Mouse (Mus musculus): ENCODE data around the gene Osm. TPM values are rescaled to one million over a fixed set of nuclear protein-coding genes. Genes with fewer than 3 reads are reported as not detected.
A peak's percentile ranks its signal among the peaks of the same experiment; 100 is the strongest.

Osm gene
- 2.2 and 5.1 TPM in 2 replicates for polyA plus RNA-seq (2011; ENCODE audit: insufficient read depth, insufficient read length, low replicate concordance, missing spikeins)

- WGBS: 12% methylated on average over 16 of the region's 16 CpGs
- H3K4me1 ChIP-seq (ENCODE audit: control insufficient read depth, insufficient read depth, low read length): peaks cover 7% of the 10 kb centered on the region; the same call in 1 of the 2 replicates
Measured at GRCm38 (mm10) chr11:4235665-4236545, at the start of gene Osm. Osm (plus strand) TSS chr11:4236420.

GRCm38 (mm10) chr11:4186486-4187317 lies 49.5 kb upstream of the Osm start, which contains the start of gene Tbc1d10a:
Tbc1d10a (plus strand) TSS chr11:4186789.
- under 1% methylated on average over 71 of the region's 71 CpGs for WGBS
- H3K4me1 ChIP-seq (ENCODE audit: control insufficient read depth, insufficient read depth, low read length): no peaks in the 10 kb centered on the region; the same call in 1 of the 2 replicates
- peak within 1 kb of the TSS; percentile 76 for H3K4me3 ChIP-seq (replicated peaks; ENCODE audit: control insufficient read depth, low read depth, low read length)
- peak; percentile 66; the same call in 1 of the 2 replicates for TF ChIP-seq POLR2A (IDR thresholded peaks at IDR 0.05; ENCODE audit: borderline replicate concordance, control insufficient read depth, low read depth, low read length)
- TF ChIP-seq CTCF (IDR thresholded peaks at IDR 0.05; ENCODE audit: control insufficient read depth, insufficient read depth, low read length): no peak
- peak within 1 kb of the TSS; percentile 32; the same call in 1 of the 2 replicates for H3K27ac ChIP-seq (ENCODE audit: control insufficient read depth, insufficient read depth, low read depth, low read length, poor library complexity)

More at GRCm38 (mm10) chr11:4235665-4236545, at the start of gene Osm:
- peak within 1 kb of the TSS; percentile 78 for H3K4me3 ChIP-seq (replicated peaks; ENCODE audit: control insufficient read depth, low read depth, low read length)
- H3K27ac ChIP-seq (ENCODE audit: control insufficient read depth, insufficient read depth, low read depth, low read length, poor library complexity): peak within 1 kb of the TSS; percentile 96
- TF ChIP-seq CTCF (IDR thresholded peaks at IDR 0.05; ENCODE audit: control insufficient read depth, insufficient read depth, low read length) (no peak), POLR2A (IDR thresholded peaks at IDR 0.05; ENCODE audit: borderline replicate concordance, control insufficient read depth, low read depth, low read length) (peak; percentile 45; the same call in 1 of the 2 replicates)

- Histone ChIP-seq H3K4me3 (replicated peaks; ENCODE audit: control insufficient read depth, low read depth, low read length) (peak overlapping the region; percentile 76), H3K4me1 (ENCODE audit: control insufficient read depth, insufficient read depth, low read length) (no peaks in the 10 kb centered on the region; the same call in 1 of the 2 replicates), H3K27ac (ENCODE audit: control insufficient read depth, insufficient read depth, low read depth, low read length, poor library complexity) (no peak overlapping the region)
- TF ChIP-seq CTCF (IDR thresholded peaks at IDR 0.05; ENCODE audit: control insufficient read depth, insufficient read depth, low read length): no peak
- no peak for TF ChIP-seq POLR2A (IDR thresholded peaks at IDR 0.05; ENCODE audit: borderline replicate concordance, control insufficient read depth, low read depth, low read length)
- 24% methylated on average over 9 of the region's 9 CpGs for WGBS
Measured at GRCm38 (mm10) chr11:4187318-4187700, 48.9 kb upstream of the Osm start.

GRCm38 (mm10) chr11:4189182-4189581 lies 47.0 kb upstream of the Osm start:
- WGBS: 82% methylated on average over 6 of the region's 6 CpGs
- no peak for TF ChIP-seq POLR2A (IDR thresholded peaks at IDR 0.05; ENCODE audit: borderline replicate concordance, control insufficient read depth, low read depth, low read length)
- no peak for TF ChIP-seq CTCF (IDR thresholded peaks at IDR 0.05; ENCODE audit: control insufficient read depth, insufficient read depth, low read length)
- Histone ChIP-seq H3K4me3 (replicated peaks; ENCODE audit: control insufficient read depth, low read depth, low read length) (no peak overlapping the region), H3K27ac (ENCODE audit: control insufficient read depth, insufficient read depth, low read depth, low read length, poor library complexity) (no peak overlapping the region), H3K4me1 (ENCODE audit: control insufficient read depth, insufficient read depth, low read length) (no peaks in the 10 kb centered on the region; the same call in 1 of the 2 replicates)

GRCm38 (mm10) chr11:4190677-4191076 lies 45.5 kb upstream of the Osm start:
- WGBS: 82% methylated on average over 3 of the region's 3 CpGs
- H3K27ac ChIP-seq (ENCODE audit: control insufficient read depth, insufficient read depth, low read depth, low read length, poor library complexity): no peak overlapping the region
- TF ChIP-seq POLR2A (IDR thresholded peaks at IDR 0.05; ENCODE audit: borderline replicate concordance, control insufficient read depth, low read depth, low read length) (no peak), CTCF (IDR thresholded peaks at IDR 0.05; ENCODE audit: control insufficient read depth, insufficient read depth, low read length) (no peak)
- no peaks in the 10 kb centered on the region; the same call in 1 of the 2 replicates for H3K4me1 ChIP-seq (ENCODE audit: control insufficient read depth, insufficient read depth, low read length)
- no peak overlapping the region for H3K4me3 ChIP-seq (replicated peaks; ENCODE audit: control insufficient read depth, low read depth, low read length)

- no peak for TF ChIP-seq POLR2A (IDR thresholded peaks at IDR 0.05; ENCODE audit: borderline replicate concordance, control insufficient read depth, low read depth, low read length)
- TF ChIP-seq CTCF (IDR thresholded peaks at IDR 0.05; ENCODE audit: control insufficient read depth, insufficient read depth, low read length): no peak
- H3K4me1 ChIP-seq (ENCODE audit: control insufficient read depth, insufficient read depth, low read length): peaks cover 1% of the 10 kb centered on the region; the same call in 1 of the 2 replicates
Measured at GRCm38 (mm10) chr11:4192757-4193156, 43.5 kb upstream of the Osm start.

GRCm38 (mm10) chr11:4193420-4193819 lies 42.8 kb upstream of the Osm start:
- Histone ChIP-seq H3K4me3 (replicated peaks; ENCODE audit: control insufficient read depth, low read depth, low read length) (no peak overlapping the region), H3K27ac (ENCODE audit: control insufficient read depth, insufficient read depth, low read depth, low read length, poor library complexity) (no peak overlapping the region), H3K4me1 (ENCODE audit: control insufficient read depth, insufficient read depth, low read length) (peaks cover 1% of the 10 kb centered on the region; the same call in 1 of the 2 replicates)
- TF ChIP-seq POLR2A (IDR thresholded peaks at IDR 0.05; ENCODE audit: borderline replicate concordance, control insufficient read depth, low read depth, low read length) (no peak), CTCF (IDR thresholded peaks at IDR 0.05; ENCODE audit: control insufficient read depth, insufficient read depth, low read length) (no peak)

More at GRCm38 (mm10) chr11:4192757-4193156, 43.5 kb upstream of the Osm start:
- Histone ChIP-seq H3K4me3 (replicated peaks; ENCODE audit: control insufficient read depth, low read depth, low read length) (no peak overlapping the region), H3K27ac (ENCODE audit: control insufficient read depth, insufficient read depth, low read depth, low read length, poor library complexity) (no peak overlapping the region)
- 77% methylated on average over 3 of the region's 3 CpGs for WGBS
